Comparison of ENCODE assay signal across 20 mouse cellular contexts in the genomic region with DNA sequence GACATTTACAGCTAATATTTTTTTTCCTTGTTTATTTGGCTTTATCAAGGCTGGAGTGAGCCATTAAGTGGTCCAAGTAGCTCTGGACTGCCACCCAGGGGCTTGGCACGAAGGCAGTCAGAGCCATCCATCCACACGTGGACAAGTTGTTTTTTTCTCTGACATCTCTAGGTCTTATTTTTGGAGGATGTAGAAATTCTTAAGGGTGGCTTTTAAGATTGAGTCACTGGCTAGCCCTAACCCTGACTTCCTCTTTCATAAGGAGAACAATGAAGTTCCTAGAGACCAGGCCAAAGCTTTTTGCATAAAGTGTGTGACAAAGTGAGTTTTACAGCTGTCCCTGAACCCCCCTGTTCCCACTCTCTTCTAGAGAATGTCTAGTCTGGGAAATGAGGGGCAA. TPM values are rescaled to one million over a fixed set of nuclear protein-coding genes. Genes with fewer than 3 reads are reported as not detected.
DNase-seq lines count a peak whose midpoint lies in the region; ATAC-seq and TF ChIP-seq lines count a peak whose summit lies in the region.
"Had no signal": no experiment of that assay in that cellular context is flagged by ENCODE, and none has a peak within 500 bp of the region (broad histone marks: within the 10 kb centered on the region; RNA-seq: fewer than 3 reads in every experiment).

No protein-coding gene starts in this region.

- H3K4me3 ChIP-seq in heart, embryonic 11.5 days (ENCODE audit: low read depth, low read length), result no peak overlapping the region
- no peak overlapping the region for H3K4me3 ChIP-seq in lung, embryonic 15.5 days
- H3K4me3 ChIP-seq in lung, adult 2 months (replicated peaks; ENCODE audit: extremely low read depth, low read depth, low read length), result no peak overlapping the region
- no peak overlapping the region for H3K4me3 ChIP-seq in lung, postnatal 0 days (ENCODE audit: low read depth, low read length)
- H3K4me3 ChIP-seq: embryonic facial prominence, embryonic 10.5 days; erythroblast, embryonic 14.5 days; limb, embryonic 12.5 days; liver, embryonic 15.5 days; midbrain, embryonic 10.5 days; neural tube, embryonic 15.5 days had no signal

- H3K9me3 ChIP-seq in heart, embryonic 11.5 days (replicated peaks; ENCODE audit: control insufficient read depth, low read length), result no peaks in the 10 kb centered on the region
- no peaks in the 10 kb centered on the region for H3K9me3 ChIP-seq in lung, embryonic 15.5 days
- H3K9me3 ChIP-seq in lung, postnatal 0 days (ENCODE audit: low read length), result no peaks in the 10 kb centered on the region
- H3K9me3 ChIP-seq: embryonic facial prominence, embryonic 10.5 days; limb, embryonic 12.5 days; liver, embryonic 15.5 days; midbrain, embryonic 10.5 days; neural tube, embryonic 15.5 days had no signal

- TF ChIP-seq POLR2A in lung, adult 2 months (IDR thresholded peaks at IDR 0.05; ENCODE audit: borderline replicate concordance, extremely low read depth, low read depth, low read length), result no peak

- H3K27me3 ChIP-seq in heart, embryonic 11.5 days (ENCODE audit: control insufficient read depth, insufficient read depth, low read length), result no peaks in the 10 kb centered on the region
- no peaks in the 10 kb centered on the region for H3K27me3 ChIP-seq in lung, embryonic 15.5 days
- no peaks in the 10 kb centered on the region for H3K27me3 ChIP-seq in lung, postnatal 0 days (replicated peaks; ENCODE audit: insufficient read depth, low read length)
- no peaks in the 10 kb centered on the region for H3K27me3 ChIP-seq in splenic B cell, adult 2 months (ENCODE audit: control insufficient read depth, insufficient read depth, low read length, poor library complexity, severe bottlenecking)
- H3K27me3 ChIP-seq: limb, embryonic 12.5 days; liver, embryonic 15.5 days; neural tube, embryonic 15.5 days had no signal

- ATAC-seq in heart, embryonic 11.5 days (replicated peaks; ENCODE audit: insufficient number of reproducible peaks, low FRiP score, low TSS enrichment), result no peak
- no peak for ATAC-seq in lung, embryonic 15.5 days (ENCODE audit: borderline replicate concordance, extremely low read depth, low FRiP score, low TSS enrichment)
- ATAC-seq in lung, postnatal 0 days, result peak; percentile 13
- ATAC-seq: forebrain, postnatal 0 days had no signal

- 0 out of 2 replicates have a peak, but pooled peaks cover 4% of the 10 kb centered on the region for H3K4me1 ChIP-seq in heart, embryonic 11.5 days (ENCODE audit: control insufficient read depth, insufficient read depth, low read length)
- H3K4me1 ChIP-seq in lung, embryonic 15.5 days, result peaks cover 38% of the 10 kb centered on the region
- peaks cover 17% of the 10 kb centered on the region for H3K4me1 ChIP-seq in lung, adult 2 months (ENCODE audit: control insufficient read depth, insufficient read depth, low read length)
- peaks cover 3% of the 10 kb centered on the region; the same call in 1 of the 2 replicates for H3K4me1 ChIP-seq in lung, postnatal 0 days (ENCODE audit: insufficient read depth, low read depth, low read length)

- 59% methylated on average over 2 of the region's 2 CpGs for WGBS in heart, embryonic 11.5 days (ENCODE audit: insufficient replicate concordance)
- 28% methylated on average over 2 of the region's 2 CpGs for WGBS in lung, embryonic 15.5 days
- WGBS in lung, adult 2 months, result 10% methylated on average over 2 of the region's 2 CpGs
- 19% methylated on average over 2 of the region's 2 CpGs for WGBS in lung, postnatal 0 days

- no peak for TF ChIP-seq CTCF in lung, adult 2 months (IDR thresholded peaks at IDR 0.05; ENCODE audit: insufficient read depth, low read length)
- TF ChIP-seq CTCF in lung, postnatal 0 days (IDR thresholded peaks at IDR 0.05), result peak; percentile 17; the same call in 1 of the 2 replicates

- H3K9ac ChIP-seq in heart, embryonic 11.5 days (ENCODE audit: low read depth, low read length), result no peak overlapping the region
- H3K9ac ChIP-seq in lung, embryonic 15.5 days, result no peak overlapping the region
- H3K9ac ChIP-seq in lung, postnatal 0 days (replicated peaks; ENCODE audit: low read depth), result no peak overlapping the region
- H3K9ac ChIP-seq: forebrain, postnatal 0 days; limb, embryonic 12.5 days; liver, embryonic 15.5 days; neural tube, embryonic 15.5 days had no signal

- TF ChIP-seq EP300 in lung, postnatal 0 days (IDR thresholded peaks at IDR 0.05), result peak; percentile 21; the same call in 1 of the 2 replicates

- peak; percentile 92 for DNase-seq in heart, adult 11 months
- no peak for DNase-seq in lung, adult 2 months
- DNase-seq in lung, postnatal 0 days (ENCODE audit: low spot score), result peak; percentile 50
- DNase-seq in splenic B cell, adult 2 months (ENCODE audit: low read depth, low spot score), result peak; percentile 58
- DNase-seq in gastrocnemius, postnatal 25 days, result no peak
- DNase-seq in c-Kit-positive CD71-positive TER-119-positive erythroid progenitor cells, embryonic 14.5 days (ENCODE audit: low spot score), result no peak
- DNase-seq: adrenal gland, adult 2 months; cerebellum, adult 9-11 months; forebrain, postnatal 0 days; gastrocnemius, postnatal 10 days; kidney, adult 8-10 months; retina, postnatal 1 day had no signal

- no peak overlapping the region for H3K4me2 ChIP-seq in heart, embryonic 11.5 days
- H3K4me2 ChIP-seq in lung, embryonic 15.5 days, result no peak overlapping the region
- H3K4me2 ChIP-seq in lung, postnatal 0 days (replicated peaks; ENCODE audit: low read depth, low read length), result no peak overlapping the region
- H3K4me2 ChIP-seq: limb, embryonic 12.5 days; liver, embryonic 15.5 days; neural tube, embryonic 15.5 days had no signal

- no peak overlapping the region for H3K27ac ChIP-seq in heart, embryonic 11.5 days (ENCODE audit: low read depth, low read length)
- H3K27ac ChIP-seq in lung, embryonic 15.5 days, result peak overlapping the region; percentile 20; the same call in 1 of the 2 replicates
- peak overlapping the region; percentile 10 for H3K27ac ChIP-seq in lung, postnatal 0 days (ENCODE audit: low read length)
- H3K27ac ChIP-seq: embryonic facial prominence, embryonic 10.5 days; limb, embryonic 12.5 days; liver, embryonic 15.5 days; midbrain, embryonic 10.5 days; neural tube, embryonic 15.5 days had no signal

- H3K36me3 ChIP-seq in heart, embryonic 11.5 days (ENCODE audit: control insufficient read depth, insufficient read depth, low read length), result no peaks in the 10 kb centered on the region
- peaks cover 19% of the 10 kb centered on the region for H3K36me3 ChIP-seq in lung, embryonic 15.5 days
- H3K36me3 ChIP-seq in lung, postnatal 0 days (ENCODE audit: insufficient read depth, low read length), result 0 out of 2 replicates have a peak, but pooled peaks cover 10% of the 10 kb centered on the region
- 0 out of 2 replicates have a peak, but pooled peaks cover 2% of the 10 kb centered on the region for H3K36me3 ChIP-seq in splenic B cell, adult 2 months (ENCODE audit: control insufficient read depth, insufficient read depth, low read length, poor library complexity, severe bottlenecking)

RNA-seq across cellular contexts. Expression of gene Mocs2, which starts 16.5 kb away (rescaled TPM):
- polyA plus RNA-seq in heart, embryonic 11.5 days (2014; fragmentation: Nextera tagmentation; extraction: Ambion mirVana), result 56.6 and 57.7 TPM in 2 replicates
- 79.4 and 83.0 TPM in 2 replicates for polyA plus RNA-seq in lung, embryonic 15.5 days (2015; fragmentation: Nextera tagmentation; extraction: Ambion mirVana)
- 8.6 and 17.5 TPM in 2 replicates for polyA plus RNA-seq in lung, adult 2 months (2012; rRNA removed)
- 99.7 and 108 TPM in 2 replicates for polyA plus RNA-seq in lung, postnatal 0 days (2015; fragmentation: Nextera tagmentation; extraction: Ambion mirVana)
- total RNA-seq in gastrocnemius, postnatal 25 days (2021), result 10 to 100 TPM; 45.8 to 68.3 TPM

Comparison
In these comparisons a context has a peak if more than half of its experiments do, and no peak if none do; other contexts are left out.
1. DNase-seq: peak in heart, adult 11 months (single experiment), lung, postnatal 0 days (single experiment) and splenic B cell, adult 2 months (single experiment); none in lung, adult 2 months (single experiment), gastrocnemius, postnatal 25 days (single experiment) and c-Kit-positive CD71-positive TER-119-positive erythroid progenitor cells, embryonic 14.5 days (single experiment).